Mouse (Mus musculus): ENCODE measurements around the gene Zbtb44. TPM values are rescaled to one million over a fixed set of nuclear protein-coding genes. Genes with fewer than 3 reads are reported as not detected.
A peak's percentile ranks its signal among the peaks of the same experiment; 100 is the strongest.

Gene Zbtb44
- polyA plus RNA-seq, 1 experiment from 2014 or later, result 11.3 TPM

GRCm38 (mm10) chr9:31098118-31098517 lies 67.7 kb downstream of the Zbtb44 start:
- no peak for DNase-seq (ENCODE audit: low read depth, low spot score)
- ATAC-seq, result no peak
- ChIA-PET CTCF (no interaction called here), POLR2A (interaction anchor here (0.7 kb wide), 1 partner anchor 394 kb away, joined by 5 read pairs; no protein-coding TSS in a partner anchor)
- in situ Hi-C loops (cut with MboI; ENCODE audit: low pct_unique_long_range_greater_than_20kb), result loop anchor here (25.0 kb wide), 1 partner anchor 336 kb away; no protein-coding TSS in a partner anchor
- peaks cover 11% of the 10 kb centered on the region for H3K27me3 ChIP-seq
- TF ChIP-seq CTCF (IDR thresholded peaks at IDR 0.05), result no peak

GRCm38 (mm10) chr9:31108464-31108863 lies 78.0 kb downstream of the Zbtb44 start:
- CTCF ChIA-PET, result no interaction called here
- no peak for DNase-seq (ENCODE audit: low read depth, low spot score)
- POLR2A ChIA-PET, result no interaction called here
- H3K27me3 ChIP-seq, result peaks cover 29% of the 10 kb centered on the region
- ATAC-seq, result no peak
- in situ Hi-C loops (cut with MboI; ENCODE audit: low pct_unique_long_range_greater_than_20kb), result no loop called here
- TF ChIP-seq CTCF (IDR thresholded peaks at IDR 0.05), result no peak

- no peak for DNase-seq (ENCODE audit: low read depth, low spot score)
- TF ChIP-seq CTCF (IDR thresholded peaks at IDR 0.05), result no peak
- in situ Hi-C loops (cut with MboI; ENCODE audit: low pct_unique_long_range_greater_than_20kb), result no loop called here
- ATAC-seq, result no peak
- ChIA-PET CTCF (no interaction called here), POLR2A (no interaction called here)
- peaks cover 10% of the 10 kb centered on the region for H3K27me3 ChIP-seq
Measured at GRCm38 (mm10) chr9:31115586-31115985, 85.1 kb downstream of the Zbtb44 start.

DNA sequence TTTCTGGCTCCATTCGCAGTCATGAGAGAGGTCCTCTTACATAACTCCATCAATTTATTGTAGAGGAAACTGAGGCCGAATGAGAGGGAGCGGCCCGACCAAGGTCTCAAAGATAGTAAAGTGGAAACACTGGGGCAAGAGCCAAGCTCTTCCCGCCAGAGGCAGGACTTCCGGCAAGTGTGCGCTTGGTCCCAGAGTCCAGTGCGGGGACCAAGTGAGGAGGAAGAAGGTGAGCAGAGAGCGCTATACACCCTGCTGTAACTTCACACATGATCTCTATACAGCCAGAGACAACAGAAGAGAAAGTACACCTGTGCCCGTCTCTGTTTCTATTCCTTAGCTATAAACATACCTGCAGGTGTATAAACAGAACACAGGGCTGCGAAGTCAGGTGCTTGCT lies 86.6 kb downstream of the Zbtb44 start:
- ATAC-seq (no peak), DNase-seq (ENCODE audit: low read depth, low spot score) (no peak)
- in situ Hi-C loops (cut with MboI; ENCODE audit: low pct_unique_long_range_greater_than_20kb), result no loop called here
- no peak for TF ChIP-seq CTCF (IDR thresholded peaks at IDR 0.05)
- CTCF ChIA-PET, result interaction anchor here (1.9 kb wide), 1 partner anchor 30 kb away, joined by 5 read pairs; no protein-coding TSS in a partner anchor
- POLR2A ChIA-PET, result no interaction called here
- H3K27me3 ChIP-seq, result peaks cover 6% of the 10 kb centered on the region

DNA sequence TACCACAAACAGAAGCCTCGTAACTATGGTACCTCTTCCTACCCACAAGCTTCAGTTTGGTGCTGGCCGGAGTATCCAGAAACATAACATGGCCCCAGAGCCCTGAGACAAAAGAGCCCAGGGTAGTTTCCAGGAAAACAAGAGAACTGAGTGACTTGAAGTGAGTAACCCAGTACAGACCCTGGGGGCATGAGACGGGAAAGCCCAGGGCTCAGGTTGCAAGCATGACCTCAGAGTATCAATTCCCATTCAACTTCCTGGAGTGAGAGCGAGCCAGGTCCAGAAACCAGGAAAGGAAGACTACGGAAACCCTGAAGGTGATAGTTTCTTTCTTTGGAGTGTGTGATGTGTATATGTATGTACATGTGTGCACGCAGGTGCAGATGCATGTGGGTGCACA lies 87.0 kb downstream of the Zbtb44 start:
- ATAC-seq, result peak; percentile 26

GRCm38 (mm10) chr9:31118520-31119298 lies 88.3 kb downstream of the Zbtb44 start:
- POLR2A ChIA-PET, result no interaction called here
- CTCF ChIA-PET, result interaction anchor here (1.9 kb wide), 1 partner anchor 32 kb away, joined by 5 read pairs; no protein-coding TSS in a partner anchor
- in situ Hi-C loops (cut with MboI; ENCODE audit: low pct_unique_long_range_greater_than_20kb), result no loop called here
- no peak for TF ChIP-seq CTCF (IDR thresholded peaks at IDR 0.05)
- H3K27me3 ChIP-seq, result no peaks in the 10 kb centered on the region
- no peak for ATAC-seq
- no peak for DNase-seq (ENCODE audit: low read depth, low spot score)

More for the DNA sequence above, 87.0 kb downstream of the Zbtb44 start:
- in situ Hi-C loops (cut with MboI; ENCODE audit: low pct_unique_long_range_greater_than_20kb), result no loop called here
- POLR2A ChIA-PET, result no interaction called here
- CTCF ChIA-PET, result interaction anchor here (1.9 kb wide), 1 partner anchor 31 kb away, joined by 5 read pairs; no protein-coding TSS in a partner anchor
- TF ChIP-seq CTCF (IDR thresholded peaks at IDR 0.05), result no peak
- DNase-seq (ENCODE audit: low read depth, low spot score), result no peak
- H3K27me3 ChIP-seq, result peaks cover 6% of the 10 kb centered on the region

DNA sequence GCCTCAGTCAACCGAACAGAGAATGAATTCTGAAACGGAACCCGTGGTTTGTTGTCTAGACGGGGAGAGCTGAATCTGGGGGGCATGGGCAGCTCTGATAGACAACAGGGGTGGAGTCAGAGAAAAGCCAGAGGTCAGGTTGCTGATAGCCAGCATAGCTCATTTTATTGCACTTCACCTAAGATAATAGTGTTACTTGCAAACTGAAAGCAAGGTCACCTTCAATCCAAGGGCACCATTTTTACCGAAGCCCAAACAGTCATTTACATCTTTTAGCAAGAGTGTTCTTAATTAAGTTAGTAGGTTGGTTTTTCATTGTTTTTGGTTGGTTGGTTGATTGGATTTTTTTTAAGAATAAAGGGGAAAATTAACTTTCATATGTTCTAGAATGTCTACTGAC lies 89.0 kb downstream of the Zbtb44 start:
- no peak for DNase-seq (ENCODE audit: low read depth, low spot score)
- ChIA-PET POLR2A (interaction anchor here (0.7 kb wide), 1 partner anchor 156 kb away, joined by 3 read pairs; no protein-coding TSS in a partner anchor), CTCF (no interaction called here)
- no peak for TF ChIP-seq CTCF (IDR thresholded peaks at IDR 0.05)
- ATAC-seq, result no peak
- in situ Hi-C loops (cut with MboI; ENCODE audit: low pct_unique_long_range_greater_than_20kb), result no loop called here
- no peaks in the 10 kb centered on the region for H3K27me3 ChIP-seq

DNA sequence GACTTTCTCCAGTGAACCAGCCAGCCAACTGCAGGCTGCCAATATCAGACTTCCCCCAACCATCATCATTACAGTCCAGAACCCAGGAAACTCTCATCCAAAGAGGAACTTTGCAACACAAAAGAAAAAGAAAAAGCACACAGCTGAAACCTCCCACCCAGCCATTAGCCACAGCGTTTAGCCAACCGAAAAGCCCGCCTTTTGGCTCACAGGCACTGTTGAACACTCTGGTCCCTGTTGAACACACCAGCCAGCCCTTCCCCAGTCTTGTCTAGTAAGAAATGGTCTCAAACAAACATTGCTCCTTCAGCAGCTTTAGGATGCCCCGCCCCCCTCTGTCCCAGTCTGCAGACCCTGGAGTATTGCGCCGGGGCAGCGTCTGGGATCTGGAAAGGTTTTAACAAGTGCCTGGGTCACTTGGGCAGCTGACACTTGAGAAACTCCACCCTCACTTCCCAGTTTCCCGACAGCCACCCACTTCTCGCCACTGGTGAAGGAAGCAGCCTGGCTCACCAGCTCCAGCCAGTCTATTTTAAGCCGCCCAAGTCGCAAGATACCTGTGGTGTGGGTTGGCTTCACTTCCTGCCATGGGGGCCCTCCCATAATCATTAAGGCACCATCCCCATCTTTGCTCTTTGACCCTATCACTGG lies 89.6 kb downstream of the Zbtb44 start:
- TF ChIP-seq CTCF (IDR thresholded peaks at IDR 0.05), result no peak
- ATAC-seq (no peak), DNase-seq (ENCODE audit: low read depth, low spot score) (no peak)
- ChIA-PET CTCF (no interaction called here), POLR2A (interaction anchor here (0.7 kb wide), 1 partner anchor 156 kb away, joined by 3 read pairs; no protein-coding TSS in a partner anchor)
- in situ Hi-C loops (cut with MboI; ENCODE audit: low pct_unique_long_range_greater_than_20kb), result no loop called here
- no peaks in the 10 kb centered on the region for H3K27me3 ChIP-seq

DNA sequence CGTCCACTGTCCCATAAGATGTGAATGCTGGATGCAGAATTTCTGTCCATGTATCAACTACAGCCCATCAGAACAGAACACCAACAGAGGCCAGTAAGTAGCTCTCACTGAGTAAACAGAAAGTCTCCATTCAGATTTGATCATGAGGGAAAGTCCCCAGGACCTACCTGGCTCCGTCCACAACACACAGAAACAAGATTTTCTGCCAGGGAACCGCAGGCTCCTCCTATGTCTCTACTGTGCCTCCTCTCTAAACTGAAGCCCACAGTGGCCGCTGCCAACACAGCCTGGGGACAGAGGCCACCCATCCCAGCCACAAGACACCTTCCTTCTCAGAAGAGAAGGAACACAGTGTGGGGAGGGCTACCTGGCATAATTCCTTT lies 90.1 kb downstream of the Zbtb44 start:
- ATAC-seq (no peak), DNase-seq (ENCODE audit: low read depth, low spot score) (no peak)
- POLR2A ChIA-PET, result no interaction called here
- CTCF ChIA-PET, result no interaction called here
- H3K27me3 ChIP-seq, result peaks cover 3% of the 10 kb centered on the region
- TF ChIP-seq CTCF (IDR thresholded peaks at IDR 0.05), result no peak
- in situ Hi-C loops (cut with MboI; ENCODE audit: low pct_unique_long_range_greater_than_20kb), result no loop called here

DNA sequence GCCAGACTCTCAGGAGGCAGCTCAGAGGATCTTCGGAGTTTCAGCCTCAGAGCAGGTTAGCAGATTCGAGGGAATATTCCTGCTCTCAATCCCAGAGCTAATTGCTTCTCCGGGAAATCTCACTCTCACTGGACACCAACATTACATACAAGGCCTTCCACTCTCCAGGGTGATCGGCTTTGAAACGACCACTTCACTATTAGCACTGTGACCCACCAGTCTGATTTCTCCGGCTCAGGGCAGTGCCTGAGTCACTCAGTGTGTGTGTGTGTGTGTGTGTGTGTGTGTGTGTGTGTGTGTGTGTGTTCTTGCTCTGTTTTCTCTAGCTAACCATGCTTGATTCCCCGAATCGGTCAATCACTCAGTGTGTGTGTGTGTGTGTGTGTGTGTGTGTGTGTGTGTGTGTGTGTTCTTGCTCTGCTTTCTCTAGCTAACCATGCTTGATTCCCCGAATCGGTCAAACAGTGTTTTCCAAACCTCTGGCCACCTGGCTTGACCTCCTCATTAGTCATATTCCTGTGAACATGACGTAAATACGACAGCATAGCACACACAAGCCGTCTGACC lies 92.1 kb downstream of the Zbtb44 start:
- POLR2A ChIA-PET, result no interaction called here
- no peak for TF ChIP-seq CTCF (IDR thresholded peaks at IDR 0.05)
- ATAC-seq (no peak), DNase-seq (ENCODE audit: low read depth, low spot score) (no peak)
- in situ Hi-C loops (cut with MboI; ENCODE audit: low pct_unique_long_range_greater_than_20kb), result no loop called here
- peaks cover 4% of the 10 kb centered on the region for H3K27me3 ChIP-seq
- CTCF ChIA-PET, result no interaction called here

Other genes starting within 250 kb of the Zbtb44 start
- 0.72 TPM for gene Adamts15, start 108.2 kb upstream of the Zbtb44 start, polyA plus RNA-seq (2021)
- gene Adamts8, start 88.1 kb upstream of the Zbtb44 start, polyA plus RNA-seq (2021), result not detected
- not detected for gene St14, start 101.2 kb downstream of the Zbtb44 start, polyA plus RNA-seq (2021)
- gene Aplp2, start 181.2 kb downstream of the Zbtb44 start, polyA plus RNA-seq (2021), result 755 TPM
- 9.0 TPM for gene Prdm10, start 249.9 kb downstream of the Zbtb44 start, polyA plus RNA-seq (2021)

Measured in Patski (cell line).